Mouse (Mus musculus) left cerebral cortex, postnatal 10 days (tissue): ENCODE measurements at regions not wholly inside any gene's neighbourhood (a gene's known extent, or its start where the extent isn't known, plus 50 kb on each side); places are given as distances from the start of the nearest gene placed in this dataset.
A peak's percentile ranks its signal among the peaks of the same experiment; 100 is the strongest.

ENCODE experiments used
- DNase-seq, 2 experiments: peaks; one replicate each; pipeline ENCODE4 v3.0.0; 2021 to 2022; ENCODE audit warnings: low spot score in 2 of 2, mixed read lengths in 1 of 2; ENCODE audit errors: extremely low spot score in 1 of 2
- intact Hi-C: fragments of 180-260 bp; cut with DNase I; formaldehyde crosslinking; loops from one replicate; pipeline ENCODE4 v1.15.1; 2025

GRCm38 (mm10) chr5:58286680-58287223 lies 569.0 kb downstream of the Pcdh7 start:
- DNase-seq, result no peak
- intact Hi-C loops, result no loop called here

- no peak for DNase-seq
- intact Hi-C loops, result no loop called here
Observed at GRCm38 (mm10) chr5:58291261-58291660, 573.5 kb downstream of the Pcdh7 start.

- intact Hi-C loops, result no loop called here
Observed at GRCm38 (mm10) chr5:58294903-58295302, 577.1 kb downstream of the Pcdh7 start.

GRCm38 (mm10) chr5:58331356-58331755 lies 613.6 kb downstream of the Pcdh7 start:
- DNase-seq, result peak; percentile 32 to 35

More at GRCm38 (mm10) chr5:58294903-58295302, 577.1 kb downstream of the Pcdh7 start:
- no peak for DNase-seq

More at GRCm38 (mm10) chr5:58331356-58331755, 613.6 kb downstream of the Pcdh7 start:
- intact Hi-C loops, result no loop called here
